Mouse (Mus musculus) limb, embryonic 15.5 days (tissue): Measurements from ENCODE around the gene Fpr1. TPM values are rescaled to one million over a fixed set of nuclear protein-coding genes. Genes with fewer than 3 reads are reported as not detected.

Experiments
- ATAC-seq: fragments of 200-750 bp; cut with Nextera tagmentation; 2 replicates; pipeline ENCODE4 v1.8.0; 2017; ENCODE audit warnings: low read depth, moderate TSS enrichment; ENCODE audit not compliant: insufficient number of reproducible peaks, low FRiP score, low TSS enrichment
- H3K27ac ChIP-seq: fragments of 300-500 bp; sonication (generic); 2 replicates; pipeline ENCODE4 v1.5.1; 2015; ENCODE audit warnings: moderate library complexity, mild to moderate bottlenecking, inconsistent platforms
- H3K27me3 ChIP-seq: fragments of 300-500 bp; sonication (generic); 2 replicates; pipeline ENCODE4 v1.6.1; 2015; ENCODE audit warnings: inconsistent platforms
- H3K36me3 ChIP-seq: fragments of 300-500 bp; sonication (generic); 2 replicates; pipeline ENCODE4 v1.6.1; 2015; ENCODE audit warnings: inconsistent platforms
- H3K4me1 ChIP-seq: fragments of 300-500 bp; sonication (generic); 2 replicates; pipeline ENCODE4 v1.6.1; 2015; ENCODE audit warnings: inconsistent platforms
- H3K4me2 ChIP-seq: fragments of 300-500 bp; sonication (generic); 2 replicates; pipeline ENCODE4 v1.6.1; 2015; ENCODE audit warnings: mild to moderate bottlenecking, inconsistent platforms
- H3K4me3 ChIP-seq: fragments of 300-500 bp; sonication (generic); 2 replicates; pipeline ENCODE4 v1.5.1; 2015; ENCODE audit warnings: mild to moderate bottlenecking, inconsistent platforms
- H3K9ac ChIP-seq: fragments of 300-500 bp; sonication (generic); 2 replicates; pipeline ENCODE4 v1.6.1; 2015; ENCODE audit warnings: inconsistent platforms
- H3K9me3 ChIP-seq: fragments of 300-500 bp; sonication (generic); 2 replicates; pipeline ENCODE4 v1.6.1; 2016; ENCODE audit warnings: inconsistent platforms
- WGBS: fragments of 180-500 bp; shearing (Covaris S2); methylation state at CpG from one replicate; pipeline ENCODE4 v1.1.7; 2015; 5-methylcytosine and 5-hydroxymethylcytosine counted together
- microRNA counts: library from miRNA; unstranded; fragments of <30 nt; microRNA quantifications from one replicate; lab custom pipeline; 2016
- microRNA-seq: library from miRNA; unstranded; fragments of <30 nt; microRNA quantifications from one replicate; pipeline ENCODE4, GENCODE M21; 2016
- polyA plus RNA-seq: library from polyadenylated mRNA; unstranded; fragments of >200 nt; fragmentation: Nextera tagmentation; extraction: Ambion mirVana; gene quantifications from 2 replicates; pipeline ENCODE4 v1.2.1, GENCODE M21; 2015

Fpr1 gene
- polyA plus RNA-seq, 1 experiment from 2014 or later, result 0.33 TPM

- H3K9ac ChIP-seq, result peak overlapping the region; percentile 72
- peak overlapping the region; percentile 71 for H3K4me2 ChIP-seq
- no peak for ATAC-seq
- no peaks in the 10 kb centered on the region for H3K27me3 ChIP-seq
- no peaks in the 10 kb centered on the region for H3K9me3 ChIP-seq
- peak overlapping the region; percentile 81 for H3K4me3 ChIP-seq
- 2% methylated on average over 6 of the region's 6 CpGs for WGBS
- H3K4me1 ChIP-seq, result peaks cover 43% of the 10 kb centered on the region
- peak overlapping the region; percentile 99 for H3K27ac ChIP-seq
- H3K36me3 ChIP-seq, result peaks cover 30% of the 10 kb centered on the region
Observed at GRCm38 (mm10) chr17:17829052-17829785, 54.5 kb downstream of the Fpr1 start.

- WGBS, result 0% methylated on average over 8 of the region's 15 CpGs
- no peaks in the 10 kb centered on the region for H3K27me3 ChIP-seq
Observed at GRCm38 (mm10) chr17:17828191-17828981, 55.4 kb downstream of the Fpr1 start.

GRCm38 (mm10) chr17:17827658-17828190, 56.0 kb downstream of the Fpr1 start:
- peak overlapping the region; percentile 81 for H3K4me3 ChIP-seq
- WGBS, result 0% methylated on average over 12 of the region's 13 CpGs
- peak overlapping the region; percentile 99 for H3K27ac ChIP-seq
- H3K27me3 ChIP-seq, result no peaks in the 10 kb centered on the region
- H3K9ac ChIP-seq, result peak overlapping the region; percentile 72
- no peak for ATAC-seq
- peaks cover 30% of the 10 kb centered on the region for H3K4me1 ChIP-seq
- H3K9me3 ChIP-seq, result no peaks in the 10 kb centered on the region
- H3K4me2 ChIP-seq, result peak overlapping the region; percentile 71
- H3K36me3 ChIP-seq, result peaks cover 22% of the 10 kb centered on the region

More at GRCm38 (mm10) chr17:17828191-17828981, 55.4 kb downstream of the Fpr1 start:
- Histone ChIP-seq H3K4me1 (peaks cover 35% of the 10 kb centered on the region), H3K4me2 (peak overlapping the region; percentile 71), H3K27ac (peak overlapping the region; percentile 99), H3K9me3 (no peaks in the 10 kb centered on the region), H3K9ac (peak overlapping the region; percentile 72), H3K36me3 (peaks cover 22% of the 10 kb centered on the region), H3K4me3 (peak overlapping the region; percentile 81)
- ATAC-seq, result peak; percentile 85

- ATAC-seq, result peak; percentile 87
- Histone ChIP-seq H3K27ac (peak within 1 kb of the TSS; percentile 99), H3K4me3 (peak within 1 kb of the TSS; percentile 81), H3K36me3 (peaks cover 15% of the 10 kb centered on the region; the same call in 1 of the 2 replicates), H3K27me3 (no peaks in the 10 kb centered on the region), H3K4me1 (peaks cover 29% of the 10 kb centered on the region), H3K4me2 (peak within 1 kb of the TSS; percentile 71), H3K9me3 (no peaks in the 10 kb centered on the region), H3K9ac (peak within 1 kb of the TSS; percentile 72)
- WGBS, result 1% methylated on average over 38 of the region's 42 CpGs
Observed at GRCm38 (mm10) chr17:17826751-17827657, 56.7 kb downstream of the Fpr1 start, which contains the start of gene Spaca6. Gene Spaca6 (plus strand): TSS chr17:17827158.

MicroRNA genes within 50 kb of the gene (microRNA counts, 519-probe panel; counts per million panel counts)
- microRNA mmu-let-7e (lab: Ali Mortazavi, UCI) (4,342 counts per million, percentile 95 among the panel's probes with 10 or more counts), microRNA mmu-miR-125a-3p (lab: Ali Mortazavi, UCI) (2,716 counts per million, percentile 59 among the panel's probes with 10 or more counts), microRNA mmu-miR-125a-5p (lab: Ali Mortazavi, UCI) (4,464 counts per million, percentile 97 among the panel's probes with 10 or more counts), microRNA mmu-miR-99b (lab: Ali Mortazavi, UCI) (3,695 counts per million, percentile 85 among the panel's probes with 10 or more counts)

Small RNAs within 50 kb of the gene (microRNA-seq; reads per million reads assigned to microRNA genes)
- not detected for gene Gm25927
- gene Mir125a, result 5,502 reads per million, percentile 91 among the genes with 10 or more reads in this experiment
- 19,181 reads per million, percentile 96 among the genes with 10 or more reads in this experiment for gene Mir99b
- gene Mirlet7e, result not detected

Other genes with a start within 250 kb of the Fpr1 start
- not detected in 2 replicates for gene Vmn2r90, start 180.2 kb downstream of the Fpr1 start, polyA plus RNA-seq
- gene Spaca6, start 56.8 kb downstream of the Fpr1 start, polyA plus RNA-seq, result 25.3 and 36.6 TPM in 2 replicates
- gene Has1, start 28.7 kb downstream of the Fpr1 start, polyA plus RNA-seq, result 1.6 and 2.0 TPM in 2 replicates
- 0.38 and 0.52 TPM in 2 replicates for gene Fpr2, start 3.9 kb upstream of the Fpr1 start, polyA plus RNA-seq
- not detected in 2 replicates for gene Fpr3, start 3.9 kb upstream of the Fpr1 start, polyA plus RNA-seq
- not detected in 2 replicates for gene Fpr-rs4, start 137.8 kb upstream of the Fpr1 start, polyA plus RNA-seq
- not detected in 2 replicates for gene Vmn2r124, start 165.5 kb upstream of the Fpr1 start, polyA plus RNA-seq
- not detected in 2 replicates for gene Vmn2r91, start 201.1 kb upstream of the Fpr1 start, polyA plus RNA-seq